Mouse (Mus musculus) thymus, adult 2 months (tissue): Measurements from ENCODE around the gene Cpsf3. TPM values are rescaled to one million over a fixed set of nuclear protein-coding genes. Genes with fewer than 3 reads are reported as not detected.
A peak's percentile ranks its signal among the peaks of the same experiment; 100 is the strongest.

Experiments used
- DNase-seq: peaks from one replicate; pipeline ENCODE4 v3.0.0; 2021
- H3K27ac ChIP-seq: fragments of 200-500 bp; 2 replicates; pipeline ENCODE4 v1.5.1; 2012; ENCODE audit warnings: low read length, control low read depth; ENCODE audit not compliant: control insufficient read depth, insufficient read depth
- H3K27me3 ChIP-seq: fragments of 200-500 bp; 2 replicates; pipeline ENCODE4 v1.6.1; 2012; ENCODE audit warnings: mild to moderate bottlenecking, low read length, moderate library complexity, mixed read lengths; ENCODE audit not compliant: control insufficient read depth, insufficient read depth
- H3K36me3 ChIP-seq: fragments of 200-500 bp; 2 replicates; pipeline ENCODE4 v1.6.1; 2012; ENCODE audit warnings: mild to moderate bottlenecking, low read length, moderate library complexity; ENCODE audit not compliant: control insufficient read depth, insufficient read depth
- H3K4me1 ChIP-seq: fragments of 200-500 bp; replicated peaks from 2 replicates; pipeline ENCODE4 v1.6.1; 2012; ENCODE audit warnings: low read length; ENCODE audit not compliant: control insufficient read depth, insufficient read depth
- H3K4me3 ChIP-seq: fragments of 200-500 bp; 2 replicates; pipeline ENCODE4 v1.5.1; 2012; ENCODE audit warnings: mild to moderate bottlenecking, low read length, control low read depth, moderate library complexity; ENCODE audit not compliant: control insufficient read depth, insufficient read depth
- CTCF ChIP-seq: fragments of 200-500 bp; IDR thresholded peaks from 2 replicates; pipeline ENCODE4 v1.5.1; 2012; ENCODE audit warnings: mild to moderate bottlenecking, control low read depth, low read length, moderate library complexity, borderline replicate concordance; ENCODE audit not compliant: control insufficient read depth, poor library complexity, insufficient read depth; ENCODE audit errors: extremely low read depth
- POLR2A ChIP-seq: fragments of 200-500 bp; IDR thresholded peaks from 2 replicates; pipeline ENCODE4 v1.6.1; 2012; ENCODE audit warnings: mild to moderate bottlenecking, low read length, control low read depth, moderate library complexity; ENCODE audit not compliant: control insufficient read depth, poor library complexity, insufficient read depth; ENCODE audit errors: extremely low read depth
- WGBS: fragments of 180-500 bp; shearing (Covaris S2); methylation state at CpG from one replicate; pipeline ENCODE4 v1.1.7; 2018; 5-methylcytosine and 5-hydroxymethylcytosine counted together
- polyA plus RNA-seq: library from polyadenylated mRNA; depleted of rRNA; stranded (reverse); fragments of >200 nt; gene quantifications from 2 replicates; pipeline ENCODE4 v1.2.3, GENCODE M21; 2012

Gene Cpsf3
- polyA plus RNA-seq, 1 experiment: 28.6 TPM

DNA sequence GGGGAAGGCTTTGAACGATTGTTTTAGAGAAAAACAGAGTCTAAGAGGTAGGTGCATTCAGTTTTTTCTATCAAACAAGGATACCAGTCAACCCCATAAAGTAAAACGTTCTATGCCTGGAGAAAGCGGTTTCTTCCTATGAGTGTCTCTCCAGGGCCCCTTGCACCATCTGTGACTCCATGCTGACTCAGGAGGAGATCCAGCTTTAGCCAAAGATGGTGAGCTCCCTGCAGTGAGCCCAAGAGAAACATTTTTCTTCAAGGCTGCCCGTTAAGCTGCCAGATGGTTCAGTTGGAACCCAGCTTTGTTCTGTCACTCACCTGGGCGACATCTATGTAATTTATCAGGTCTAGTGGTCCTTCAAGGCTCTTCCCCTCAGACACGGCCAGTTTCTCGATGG, 10.7 kb upstream of the Cpsf3 start:
- H3K36me3 ChIP-seq: peaks cover 30% of the 10 kb centered on the region
- H3K27me3 ChIP-seq: no peaks in the 10 kb centered on the region
- TF ChIP-seq CTCF (no peak), POLR2A (no peak)
- H3K4me1 ChIP-seq: no peaks in the 10 kb centered on the region
- no peak overlapping the region for H3K27ac ChIP-seq
- 95% methylated on average over 7 of the region's 7 CpGs for WGBS
- no peak for DNase-seq
- H3K4me3 ChIP-seq: no peak overlapping the region

DNA sequence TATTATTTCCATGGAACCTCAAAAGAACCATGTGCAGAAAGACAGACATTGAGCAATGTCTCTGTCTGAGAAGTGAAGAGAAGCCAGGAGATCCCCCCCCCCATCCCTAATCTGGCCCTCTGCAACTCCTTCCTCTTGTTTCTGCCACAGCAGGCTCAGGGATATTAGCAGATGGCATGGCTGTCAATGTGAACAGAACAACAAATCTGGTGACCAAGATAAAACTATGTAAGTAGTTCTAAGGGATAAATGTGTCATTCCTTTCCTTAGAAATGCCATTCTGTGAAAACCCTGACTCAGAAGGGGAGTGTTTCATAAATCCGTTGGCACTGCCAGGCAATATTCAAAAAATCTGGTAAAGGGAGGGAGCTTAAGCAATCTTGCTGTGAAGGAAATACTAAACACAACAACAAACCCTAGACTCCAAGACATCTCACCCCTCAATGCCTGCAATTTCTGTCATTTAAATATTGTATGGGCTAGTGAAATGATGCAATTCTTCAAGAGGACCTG, 7.8 kb upstream of the Cpsf3 start:
- peaks cover 9% of the 10 kb centered on the region for H3K36me3 ChIP-seq
- 98% methylated on average over 1 of the region's 1 CpGs for WGBS
- H3K4me1 ChIP-seq: no peaks in the 10 kb centered on the region

DNA sequence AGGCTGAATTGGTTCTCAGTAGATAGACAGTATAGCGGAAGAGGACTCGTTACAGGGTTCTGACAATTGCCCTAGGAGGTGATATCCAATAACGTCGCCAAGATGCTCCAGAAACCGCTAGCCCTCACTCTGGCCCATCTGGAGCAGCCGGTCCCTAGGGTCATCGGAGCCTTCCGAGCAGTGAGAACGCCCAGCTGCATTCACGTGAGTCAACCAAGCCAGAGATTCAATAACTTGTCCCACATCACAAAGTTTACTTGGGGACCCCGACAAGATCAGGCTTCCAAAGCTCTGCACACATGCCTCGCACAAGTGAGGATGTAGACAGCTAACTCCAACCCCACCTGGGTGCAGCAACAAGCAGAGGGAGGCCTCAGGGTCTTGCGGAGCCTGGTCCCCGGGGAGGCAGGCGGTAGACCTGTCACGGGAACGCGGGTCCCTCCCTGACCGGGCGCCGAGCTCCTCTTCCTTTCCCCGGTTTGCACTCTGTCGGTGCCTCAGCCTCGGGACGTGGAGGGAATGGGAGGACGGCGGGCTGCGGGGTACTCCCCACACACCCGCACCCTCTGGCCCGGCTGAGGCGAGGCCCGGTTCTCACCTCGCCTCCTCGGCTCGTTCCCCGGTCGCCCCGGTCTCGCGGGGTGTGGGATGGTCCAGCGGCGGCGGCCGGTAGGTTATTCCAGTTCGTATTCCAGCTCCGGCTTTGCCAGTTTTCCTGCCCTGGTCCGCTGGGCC, 484 bp downstream of the Cpsf3 start:
- under 1% methylated on average over 47 of the region's 47 CpGs for WGBS
- TF ChIP-seq CTCF: no peak
- TF ChIP-seq POLR2A: no peak; the same call in 1 of the 2 replicates
- Histone ChIP-seq H3K36me3 (no peaks in the 10 kb centered on the region), H3K27ac (peak overlapping the region; percentile 48), H3K4me3 (peak overlapping the region; percentile 87), H3K27me3 (no peaks in the 10 kb centered on the region), H3K4me1 (peaks cover 5% of the 10 kb centered on the region)
- DNase-seq: no peak

More for the DNA sequence above, 7.8 kb upstream of the Cpsf3 start:
- Histone ChIP-seq H3K4me3 (no peak overlapping the region), H3K27ac (no peak overlapping the region), H3K27me3 (no peaks in the 10 kb centered on the region)
- no peak for DNase-seq
- TF ChIP-seq CTCF: no peak
- no peak for TF ChIP-seq POLR2A

- H3K4me3 ChIP-seq: peak within 1 kb of the TSS; percentile 87
- TF ChIP-seq CTCF (no peak), POLR2A (no peak; the same call in 1 of the 2 replicates)
- peak within 1 kb of the TSS; percentile 80 for H3K27ac ChIP-seq
- H3K4me1 ChIP-seq: peaks cover 5% of the 10 kb centered on the region
- peaks cover 2% of the 10 kb centered on the region; the same call in 1 of the 2 replicates for H3K36me3 ChIP-seq
- no peaks in the 10 kb centered on the region for H3K27me3 ChIP-seq
- DNase-seq: peak; percentile 97
- under 1% methylated on average over 28 of the region's 28 CpGs for WGBS
Observed at GRCm38 (mm10) chr12:21286243-21286622, 1.0 kb downstream of the Cpsf3 start, which contains the start of gene Itgb1bp1. Gene Itgb1bp1 (minus strand): TSS chr12:21286284.

- 9% methylated on average over 18 of the region's 18 CpGs for WGBS
- H3K27ac ChIP-seq: peak overlapping the region; percentile 80
- peak; percentile 34 for DNase-seq
- no peak for TF ChIP-seq CTCF
- no peak for TF ChIP-seq POLR2A
- peak overlapping the region; percentile 87 for H3K4me3 ChIP-seq
- H3K27me3 ChIP-seq: no peaks in the 10 kb centered on the region
- peaks cover 5% of the 10 kb centered on the region for H3K4me1 ChIP-seq
- H3K36me3 ChIP-seq: peaks cover 9% of the 10 kb centered on the region; the same call in 1 of the 2 replicates
Observed at GRCm38 (mm10) chr12:21286712-21287650, 1.8 kb downstream of the Cpsf3 start.

DNA sequence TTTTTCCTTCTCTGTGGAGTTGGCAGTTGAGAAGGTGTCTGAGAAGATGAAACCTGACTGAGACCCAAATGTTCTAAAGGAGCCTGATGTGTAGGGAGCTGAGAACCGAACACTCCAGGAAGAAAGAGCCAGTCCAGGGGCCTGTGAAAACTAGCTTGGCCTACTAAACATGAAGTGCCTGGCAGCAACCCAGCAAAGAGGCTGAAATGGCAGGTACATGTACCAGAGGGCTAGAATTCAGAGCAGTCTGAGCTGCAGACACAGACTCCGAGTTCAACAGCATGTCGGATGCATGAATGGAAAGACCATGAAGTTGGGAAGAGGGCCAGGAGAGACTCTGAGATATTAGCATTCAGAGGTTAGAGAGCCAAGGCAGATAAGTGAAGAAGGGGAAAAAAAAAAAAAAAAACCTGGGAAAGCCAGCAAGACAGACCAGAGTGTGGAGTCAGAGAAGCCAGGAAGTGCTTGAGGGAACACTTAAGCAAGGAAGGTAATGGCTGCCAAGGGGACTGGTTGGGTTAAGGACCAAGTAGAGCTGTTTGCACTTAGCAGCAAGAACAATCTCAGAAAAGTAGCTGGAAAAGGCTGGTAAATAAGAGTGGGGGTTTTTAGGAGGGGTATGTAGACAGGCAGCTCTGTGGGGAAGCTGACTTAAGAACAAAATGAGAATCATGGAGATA, 3.7 kb downstream of the Cpsf3 start:
- TF ChIP-seq CTCF (no peak), POLR2A (no peak)
- no peak overlapping the region for H3K27ac ChIP-seq
- 97% methylated on average over 3 of the region's 3 CpGs for WGBS
- no peak for DNase-seq
- H3K4me1 ChIP-seq: peaks cover 5% of the 10 kb centered on the region
- H3K27me3 ChIP-seq: no peaks in the 10 kb centered on the region
- no peak overlapping the region for H3K4me3 ChIP-seq
- H3K36me3 ChIP-seq: peaks cover 21% of the 10 kb centered on the region
